Mouse (Mus musculus): Measurements from ENCODE around the gene R3hcc1l. TPM values are rescaled to one million over a fixed set of nuclear protein-coding genes. Genes with fewer than 3 reads are reported as not detected.

Gene R3hcc1l
- total RNA-seq, 2 experiments from 2014 or later = 24.7 to 26.9 TPM

Other genes starting within 250 kb of the R3hcc1l start
- gene Crtac1, start 87.0 kb upstream of the R3hcc1l start, total RNA-seq (2021) = not detected
- 1 to 10 TPM; 1.1 to 1.4 TPM for gene Loxl4, start 94.1 kb downstream of the R3hcc1l start, total RNA-seq (2021)
- gene Pyroxd2, start 234.0 kb downstream of the R3hcc1l start, total RNA-seq (2021) = 1 to 10 TPM; 4.6 to 4.7 TPM

All from heart, postnatal 36 days (tissue).